Mouse (Mus musculus) heart, embryonic 11.5 days (tissue): ENCODE results near the gene Gprin1. TPM values are rescaled to one million over a fixed set of nuclear protein-coding genes. Genes with fewer than 3 reads are reported as not detected.
"Not testable (repeated sequence)": the region's sequence is repeated elsewhere in the genome, so short reads cannot be mapped to it uniquely, and the experiment has no call there.

Experiments
- ATAC-seq: fragments of 200-750 bp; cut with Nextera tagmentation; replicated peaks from 2 replicates; pipeline ENCODE4 v1.8.0; 2017; ENCODE audit warnings: moderate library complexity; ENCODE audit not compliant: insufficient number of reproducible peaks, low FRiP score, low TSS enrichment
- H3K27ac ChIP-seq: fragments of 300-500 bp; sonication (generic); 2 replicates; pipeline ENCODE4 v1.5.1; 2014; ENCODE audit warnings: mild to moderate bottlenecking, low read depth, low read length
- H3K27me3 ChIP-seq: fragments of 300-500 bp; sonication (generic); 2 replicates; pipeline ENCODE4 v1.6.1; 2014; ENCODE audit warnings: mild to moderate bottlenecking, low read length, mixed read lengths; ENCODE audit not compliant: control insufficient read depth, insufficient read depth
- H3K36me3 ChIP-seq: fragments of 300-500 bp; sonication (generic); 2 replicates; pipeline ENCODE4 v1.6.1; 2014; ENCODE audit warnings: mild to moderate bottlenecking, low read length, moderate library complexity, mixed read lengths; ENCODE audit not compliant: control insufficient read depth, insufficient read depth
- H3K4me1 ChIP-seq: fragments of 300-500 bp; sonication (generic); 2 replicates; pipeline ENCODE4 v1.6.1; 2014; ENCODE audit warnings: low read length; ENCODE audit not compliant: control insufficient read depth, insufficient read depth
- H3K4me2 ChIP-seq: fragments of 300-500 bp; sonication (generic); 2 replicates; pipeline ENCODE4 v1.6.1; 2014; ENCODE audit warnings: mild to moderate bottlenecking, moderate library complexity
- H3K4me3 ChIP-seq: fragments of 300-500 bp; sonication (generic); 2 replicates; pipeline ENCODE4 v1.5.1; 2014; ENCODE audit warnings: low read depth, low read length
- H3K9ac ChIP-seq: fragments of 300-500 bp; sonication (generic); 2 replicates; pipeline ENCODE4 v1.6.1; 2014; ENCODE audit warnings: mild to moderate bottlenecking, low read depth, low read length, moderate library complexity
- H3K9me3 ChIP-seq: fragments of 300-500 bp; sonication (generic); replicated peaks from 2 replicates; pipeline ENCODE4 v1.6.1; 2016; ENCODE audit warnings: low read length; ENCODE audit not compliant: control insufficient read depth
- WGBS: fragments of 180-500 bp; shearing (Covaris S2); extraction: QIAGEN DNeasy Blood & Tissue Kit; methylation state at CpG from one replicate; pipeline ENCODE4 v1.1.7; 2014; ENCODE audit not compliant: insufficient replicate concordance; 5-methylcytosine and 5-hydroxymethylcytosine counted together
- polyA plus RNA-seq: library from polyadenylated mRNA; unstranded; fragments of >200 nt; fragmentation: Nextera tagmentation; extraction: Ambion mirVana; gene quantifications from 2 replicates; pipeline ENCODE4 v1.2.1, GENCODE M21; 2014

Gene Gprin1
- polyA plus RNA-seq, 1 experiment from 2014 or later, result 0.13 TPM

DNA sequence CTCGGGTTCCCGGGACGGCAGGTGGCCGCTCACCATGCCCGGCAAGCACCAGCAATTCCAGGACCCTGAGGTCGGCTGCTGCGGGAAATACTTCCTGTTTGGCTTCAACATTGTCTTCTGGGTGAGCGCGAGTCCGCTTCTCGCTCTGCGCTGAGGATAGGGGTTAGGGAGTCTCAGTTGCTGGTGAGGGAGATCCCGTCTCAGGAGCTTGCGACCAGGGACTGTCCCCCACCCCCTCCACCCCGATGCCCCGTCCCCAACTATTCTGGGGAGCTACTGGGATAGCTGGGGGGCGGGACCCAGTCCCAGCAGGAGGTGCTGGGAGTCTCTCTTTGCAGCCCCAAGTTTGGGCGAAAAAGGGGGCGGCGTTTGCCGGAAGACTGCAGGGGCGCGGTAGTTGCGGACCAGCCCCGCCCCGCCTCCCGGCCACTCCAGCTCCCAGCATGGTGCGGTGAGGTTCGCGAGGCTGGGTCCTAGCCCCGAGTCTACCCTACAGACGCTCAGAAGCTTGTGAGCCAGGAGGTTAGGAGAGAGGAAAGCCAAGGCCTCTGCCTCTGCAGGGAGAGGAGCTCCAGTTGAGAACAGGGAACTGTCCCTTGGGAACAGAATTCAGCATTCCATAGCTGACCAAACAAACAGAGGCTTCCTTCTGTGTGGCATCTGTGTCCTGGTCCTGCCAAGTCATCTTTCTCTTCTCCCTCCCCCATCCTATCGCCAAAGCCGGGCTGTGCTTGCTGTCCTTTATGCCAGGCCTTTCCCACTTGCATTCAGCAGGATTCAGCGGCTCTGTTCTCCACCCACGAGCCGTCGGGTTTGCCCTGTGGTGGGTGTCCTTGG is 40.1 kb upstream of the Gprin1 start:
- WGBS, result under 1% methylated on average over 38 of the region's 38 CpGs
- peak; percentile 12; the same call in 1 of the 2 replicates for ATAC-seq
- peaks cover 8% of the 10 kb centered on the region; the same call in 1 of the 2 replicates for H3K4me1 ChIP-seq
- peak overlapping the region; percentile 59 for H3K4me3 ChIP-seq
- no peak overlapping the region for H3K27ac ChIP-seq
- peaks cover 30% of the 10 kb centered on the region for H3K27me3 ChIP-seq
- peak overlapping the region; percentile 94 for H3K4me2 ChIP-seq
- H3K36me3 ChIP-seq, result no peaks in the 10 kb centered on the region
- H3K9ac ChIP-seq, result peak overlapping the region; percentile 54
- no peaks in the 10 kb centered on the region for H3K9me3 ChIP-seq

DNA sequence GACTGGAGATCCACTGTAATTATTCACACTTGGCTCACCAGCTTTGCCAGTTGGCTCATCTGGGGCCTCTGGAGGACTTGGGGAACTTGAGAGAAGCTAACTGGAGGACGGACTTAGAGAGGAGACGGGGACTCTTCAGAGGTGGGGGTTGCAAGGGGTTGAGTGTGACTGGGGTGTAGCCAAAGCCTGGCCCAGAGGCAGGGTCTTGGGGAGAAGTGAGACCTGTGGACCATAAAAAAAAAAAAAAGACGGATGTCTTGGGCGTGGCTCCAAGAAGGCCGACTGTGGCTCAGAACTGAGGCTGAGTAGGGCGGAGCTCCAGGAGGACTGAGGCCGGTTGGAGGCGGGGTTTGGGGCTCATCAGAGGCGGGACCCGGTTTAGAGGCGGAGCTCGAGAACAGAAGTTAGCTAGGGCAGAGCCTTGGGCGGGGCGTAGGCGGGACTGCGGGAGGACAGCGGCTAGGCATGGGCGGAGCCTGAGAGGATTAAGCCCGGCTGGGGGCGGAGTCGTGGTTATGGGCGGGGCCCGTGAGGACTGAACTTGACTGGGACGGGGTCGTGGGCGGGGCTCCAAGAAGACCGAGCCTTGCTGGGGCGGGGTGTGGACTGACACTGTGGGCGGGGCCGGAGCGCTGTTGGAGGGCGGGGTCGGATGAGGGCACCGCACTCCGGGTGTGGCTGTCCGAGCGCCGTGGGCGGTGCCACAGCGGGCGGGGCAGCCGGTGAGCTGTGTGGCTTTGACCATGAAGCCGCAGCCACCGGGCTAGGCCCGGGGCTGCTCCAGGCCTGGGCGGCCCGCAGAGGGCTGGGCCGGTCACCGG is 39.3 kb upstream of the Gprin1 start, which contains the start of gene Tspan17:
Gene Tspan17 (plus strand): TSS at position 638 of the 821 bp plus-strand sequence.
- Histone ChIP-seq H3K4me3 (peak within 1 kb of the TSS; percentile 59), H3K4me2 (peak within 1 kb of the TSS; percentile 94), H3K9ac (peak within 1 kb of the TSS; percentile 54), H3K27ac (no peak within 1 kb of the TSS), H3K36me3 (no peaks in the 10 kb centered on the region), H3K9me3 (no peaks in the 10 kb centered on the region), H3K27me3 (peaks cover 26% of the 10 kb centered on the region), H3K4me1 (peaks cover 8% of the 10 kb centered on the region; the same call in 1 of the 2 replicates)
- peak; percentile 80 for ATAC-seq
- 3% methylated on average over 48 of the region's 49 CpGs for WGBS

DNA sequence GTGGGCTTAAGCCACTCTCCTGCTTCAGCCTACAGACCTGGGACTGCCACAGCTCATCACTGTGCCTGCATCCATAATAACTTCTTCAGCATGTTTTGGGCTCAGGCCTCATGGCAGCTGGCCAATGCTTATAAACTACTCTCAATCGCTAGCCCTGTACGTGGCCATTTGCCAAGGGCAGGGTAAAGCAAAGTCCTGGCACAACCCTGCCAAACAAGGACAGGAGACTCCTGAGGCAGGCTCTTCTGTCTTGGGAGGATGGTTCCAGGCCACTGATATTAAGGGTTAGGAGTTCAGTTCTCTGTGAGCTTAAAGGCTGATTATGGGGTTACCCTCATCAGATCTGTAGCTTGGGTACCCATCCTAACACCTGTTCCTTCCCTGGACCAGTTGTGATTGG is 37.9 kb upstream of the Gprin1 start:
- H3K9me3 ChIP-seq, H3K4me3 ChIP-seq, H3K9ac ChIP-seq, H3K4me2 ChIP-seq, H3K27ac ChIP-seq, H3K4me1 ChIP-seq, H3K36me3 ChIP-seq, ATAC-seq: not testable (repeated sequence)
- 71% methylated on average over 2 of the region's 2 CpGs for WGBS
- peaks cover 21% of the 10 kb centered on the region for H3K27me3 ChIP-seq

DNA sequence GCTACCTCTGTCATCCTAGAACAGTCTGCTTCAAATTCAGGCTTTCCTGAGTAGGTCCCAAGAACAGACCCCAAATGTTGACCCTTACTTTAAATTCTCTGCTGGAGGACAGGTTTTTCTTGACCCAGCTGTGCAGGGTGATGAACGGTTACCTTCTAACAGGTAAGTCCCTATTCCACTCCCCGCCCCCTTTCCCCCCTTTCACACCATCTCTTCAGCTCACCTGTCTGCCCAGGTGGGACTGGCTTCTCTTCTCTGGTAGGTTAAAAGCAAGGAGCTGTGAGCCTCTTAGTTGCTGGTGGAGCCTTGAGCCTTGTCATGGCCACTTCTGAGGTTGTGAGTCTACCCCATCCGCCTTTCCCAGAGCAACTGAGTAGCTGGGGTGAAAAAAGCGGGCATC is 34.0 kb upstream of the Gprin1 start, which contains the start of gene Eif4e1b:
Gene Eif4e1b (plus strand): TSS at position 301 of the 400 bp plus-strand sequence.
- Histone ChIP-seq H3K9me3 (no peaks in the 10 kb centered on the region; the same call in 1 of the 2 replicates), H3K27ac (no peak within 1 kb of the TSS), H3K27me3 (no peaks in the 10 kb centered on the region; the same call in 1 of the 2 replicates), H3K9ac (no peak within 1 kb of the TSS), H3K4me3 (no peak within 1 kb of the TSS), H3K36me3 (no peaks in the 10 kb centered on the region), H3K4me2 (no peak within 1 kb of the TSS), H3K4me1 (no peaks in the 10 kb centered on the region)
- WGBS, result 79% methylated on average over 4 of the region's 4 CpGs
- ATAC-seq, result no peak

DNA sequence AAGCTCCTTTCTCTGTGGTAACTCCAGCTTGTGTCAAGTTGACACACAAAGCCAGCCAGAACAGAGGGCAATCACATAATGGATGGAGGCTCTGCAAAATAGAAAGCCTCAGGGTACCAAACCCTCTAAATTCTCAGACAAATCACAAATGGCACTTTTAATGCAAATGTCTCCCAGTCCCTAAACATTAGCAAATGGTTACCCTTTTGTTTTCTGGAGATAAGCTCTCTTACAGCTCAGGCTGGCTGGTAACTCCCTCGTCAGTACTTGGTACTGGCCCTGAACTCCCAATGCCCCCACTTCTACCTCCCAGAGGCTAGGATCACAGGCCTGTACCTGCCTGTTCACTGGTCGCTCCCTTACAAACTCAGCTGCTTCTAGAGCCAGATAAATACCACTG is 33.6 kb upstream of the Gprin1 start:
- no peaks in the 10 kb centered on the region for H3K4me1 ChIP-seq
- no peak overlapping the region for H3K27ac ChIP-seq
- H3K4me3 ChIP-seq, result no peak overlapping the region
- no peak for ATAC-seq
- H3K4me2 ChIP-seq, result no peak overlapping the region
- no peaks in the 10 kb centered on the region for H3K36me3 ChIP-seq
- no peak overlapping the region for H3K9ac ChIP-seq
- 42% methylated on average over 2 of the region's 2 CpGs for WGBS
- no peaks in the 10 kb centered on the region; the same call in 1 of the 2 replicates for H3K27me3 ChIP-seq
- no peaks in the 10 kb centered on the region; the same call in 1 of the 2 replicates for H3K9me3 ChIP-seq

DNA sequence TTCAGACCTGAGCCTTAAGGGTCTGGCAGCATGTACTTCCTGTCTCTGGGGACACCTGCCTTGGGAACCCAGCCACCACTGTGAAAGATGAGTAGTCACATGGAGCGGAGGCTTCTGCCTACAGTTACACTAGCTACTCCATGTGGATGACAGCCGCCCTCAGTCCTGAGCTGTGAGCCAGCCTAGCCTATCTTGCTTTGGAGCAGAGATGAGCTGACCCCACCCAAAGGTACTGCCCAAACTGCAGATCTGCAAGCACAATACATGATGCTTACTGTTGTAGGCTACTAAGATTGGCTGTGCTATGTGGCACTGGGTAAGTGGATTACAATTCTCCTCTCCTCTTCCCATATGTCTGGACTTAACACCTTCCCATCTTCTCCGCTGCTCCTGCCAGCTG is 31.4 kb upstream of the Gprin1 start:
- H3K27ac ChIP-seq, result no peak overlapping the region
- WGBS, result 71% methylated on average over 3 of the region's 3 CpGs
- H3K36me3 ChIP-seq, result no peaks in the 10 kb centered on the region
- ATAC-seq, result no peak
- no peak overlapping the region for H3K4me3 ChIP-seq
- no peaks in the 10 kb centered on the region; the same call in 1 of the 2 replicates for H3K27me3 ChIP-seq
- H3K9me3 ChIP-seq, result no peaks in the 10 kb centered on the region; the same call in 1 of the 2 replicates
- no peak overlapping the region for H3K4me2 ChIP-seq
- H3K9ac ChIP-seq, result no peak overlapping the region
- H3K4me1 ChIP-seq, result no peaks in the 10 kb centered on the region

DNA sequence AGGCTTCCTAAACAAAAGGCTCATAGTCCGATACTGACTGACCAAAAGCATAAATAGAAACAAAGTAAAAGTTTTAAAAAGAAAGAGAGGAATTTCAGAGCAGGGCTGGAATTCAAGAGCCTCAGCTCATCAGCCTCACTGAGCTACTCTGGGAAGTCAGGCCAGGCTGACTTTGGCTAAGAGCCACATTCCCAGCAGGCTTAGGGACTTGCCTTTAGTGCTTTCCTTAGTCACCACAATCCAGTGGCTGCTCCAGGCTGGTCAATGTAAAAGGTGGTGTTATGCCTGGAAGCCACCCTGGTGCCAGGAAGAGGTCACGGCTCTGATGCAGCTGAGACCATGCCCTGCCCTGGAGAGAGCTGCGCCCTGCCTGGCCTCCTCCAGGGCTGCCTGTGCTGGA is 30.9 kb upstream of the Gprin1 start:
- ATAC-seq, result no peak
- Histone ChIP-seq H3K9ac (no peak overlapping the region), H3K4me2 (no peak overlapping the region)

DNA sequence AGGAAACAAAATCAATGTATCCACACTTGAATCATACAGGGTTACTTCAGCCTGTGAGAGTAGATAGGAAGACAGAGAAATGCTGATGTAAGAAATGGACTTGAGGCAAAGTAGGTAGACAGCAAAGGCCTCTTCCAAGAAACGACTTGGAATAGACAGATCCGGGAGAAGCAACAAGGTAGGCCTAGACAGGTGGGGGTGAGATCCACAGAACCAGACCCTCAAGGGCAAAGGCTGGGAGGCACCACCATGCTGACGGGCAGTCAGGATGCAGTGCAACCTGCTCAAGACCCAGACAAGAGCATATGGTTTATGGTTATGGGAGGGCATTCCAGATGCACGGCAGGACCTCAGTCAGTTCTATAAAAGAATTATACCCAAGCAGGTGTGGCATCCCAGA is 17.3 kb upstream of the Gprin1 start:
- H3K27ac ChIP-seq, result no peak overlapping the region
- 0 out of 2 replicates have a peak, but pooled peaks cover 3% of the 10 kb centered on the region for H3K9me3 ChIP-seq
- H3K4me2 ChIP-seq, result no peak overlapping the region
- no peak overlapping the region for H3K9ac ChIP-seq
- no peak overlapping the region for H3K4me3 ChIP-seq
- H3K4me1 ChIP-seq, result peaks cover 6% of the 10 kb centered on the region; the same call in 1 of the 2 replicates
- ATAC-seq, result no peak
- 72% methylated on average over 4 of the region's 4 CpGs for WGBS
- H3K27me3 ChIP-seq, result peaks cover 56% of the 10 kb centered on the region
- H3K36me3 ChIP-seq, result no peaks in the 10 kb centered on the region

More for the DNA sequence above, 30.9 kb upstream of the Gprin1 start:
- Histone ChIP-seq H3K27me3 (no peaks in the 10 kb centered on the region; the same call in 1 of the 2 replicates), H3K27ac (no peak overlapping the region), H3K4me1 (no peaks in the 10 kb centered on the region), H3K36me3 (no peaks in the 10 kb centered on the region), H3K4me3 (no peak overlapping the region), H3K9me3 (no peaks in the 10 kb centered on the region; the same call in 1 of the 2 replicates)
- 76% methylated on average over 3 of the region's 3 CpGs for WGBS
